Mouse (Mus musculus) hindbrain, embryonic 12.5 days (tissue): Measurements from ENCODE around the gene Dusp7. TPM values are rescaled to one million over a fixed set of nuclear protein-coding genes. Genes with fewer than 3 reads are reported as not detected.

Source experiments
- ATAC-seq: fragments of 200-750 bp; cut with Nextera tagmentation; 2 replicates; pipeline ENCODE4 v1.8.0; 2017; ENCODE audit warnings: moderate TSS enrichment; ENCODE audit not compliant: low FRiP score
- H3K27ac ChIP-seq: fragments of 300-500 bp; sonication (generic); 2 replicates; pipeline ENCODE4 v1.5.1; 2016; ENCODE audit warnings: mild to moderate bottlenecking
- H3K27me3 ChIP-seq: fragments of 300-500 bp; sonication (generic); 2 replicates; pipeline ENCODE4 v1.6.1; 2016; ENCODE audit warnings: mild to moderate bottlenecking
- H3K36me3 ChIP-seq: fragments of 300-500 bp; sonication (generic); 2 replicates; pipeline ENCODE4 v1.6.1; 2016; ENCODE audit warnings: mild to moderate bottlenecking
- H3K4me1 ChIP-seq: fragments of 300-500 bp; sonication (generic); 2 replicates; pipeline ENCODE4 v1.6.1; 2016
- H3K4me2 ChIP-seq: fragments of 300-500 bp; sonication (generic); replicated peaks from 2 replicates; pipeline ENCODE4 v1.6.1; 2016; ENCODE audit warnings: mild to moderate bottlenecking
- H3K4me3 ChIP-seq: fragments of 300-500 bp; sonication (generic); 2 replicates; pipeline ENCODE4 v1.5.1; 2016; ENCODE audit warnings: mild to moderate bottlenecking
- H3K9ac ChIP-seq: fragments of 300-500 bp; sonication (generic); 2 replicates; pipeline ENCODE4 v1.6.1; 2016; ENCODE audit warnings: mild to moderate bottlenecking, moderate library complexity
- H3K9me3 ChIP-seq: fragments of 300-500 bp; sonication (generic); replicated peaks from 2 replicates; pipeline ENCODE4 v1.6.1; 2016; ENCODE audit warnings: mild to moderate bottlenecking
- WGBS: fragments of 180-500 bp; shearing (Covaris S2); methylation state at CpG from one replicate; pipeline ENCODE4 v1.1.7; 2016; 5-methylcytosine and 5-hydroxymethylcytosine counted together
- polyA plus RNA-seq: library from polyadenylated mRNA; unstranded; fragments of >200 nt; fragmentation: Nextera tagmentation; extraction: Ambion mirVana; gene quantifications from 2 replicates; pipeline ENCODE4 v1.2.1, GENCODE M21; 2016

Gene Dusp7
- polyA plus RNA-seq, 1 experiment from 2014 or later: 26.9 TPM

DNA sequence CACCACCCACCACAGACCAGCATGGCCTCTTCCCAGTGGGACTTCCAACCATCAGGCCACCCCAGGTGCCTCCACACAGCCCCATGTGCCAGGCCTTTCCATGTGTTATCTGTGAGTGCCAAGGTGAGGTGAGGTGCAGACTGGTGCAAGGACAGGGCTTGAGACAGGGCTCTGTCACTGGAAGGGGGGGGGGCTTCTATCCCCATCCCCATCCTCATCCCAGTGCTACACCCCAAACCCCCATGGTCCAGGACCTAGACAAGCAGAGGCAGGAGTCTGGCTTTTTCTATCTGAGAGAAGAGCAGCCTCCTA is 12.5 kb upstream of the Dusp7 start:
- Histone ChIP-seq H3K9ac (no peak overlapping the region), H3K4me1 (peaks cover 25% of the 10 kb centered on the region), H3K27ac (peak overlapping the region; percentile 74), H3K27me3 (no peaks in the 10 kb centered on the region), H3K4me2 (no peak overlapping the region), H3K4me3 (no peak overlapping the region), H3K36me3 (no peaks in the 10 kb centered on the region), H3K9me3 (no peaks in the 10 kb centered on the region)
- ATAC-seq: no peak; the same call in 1 of the 2 replicates

DNA sequence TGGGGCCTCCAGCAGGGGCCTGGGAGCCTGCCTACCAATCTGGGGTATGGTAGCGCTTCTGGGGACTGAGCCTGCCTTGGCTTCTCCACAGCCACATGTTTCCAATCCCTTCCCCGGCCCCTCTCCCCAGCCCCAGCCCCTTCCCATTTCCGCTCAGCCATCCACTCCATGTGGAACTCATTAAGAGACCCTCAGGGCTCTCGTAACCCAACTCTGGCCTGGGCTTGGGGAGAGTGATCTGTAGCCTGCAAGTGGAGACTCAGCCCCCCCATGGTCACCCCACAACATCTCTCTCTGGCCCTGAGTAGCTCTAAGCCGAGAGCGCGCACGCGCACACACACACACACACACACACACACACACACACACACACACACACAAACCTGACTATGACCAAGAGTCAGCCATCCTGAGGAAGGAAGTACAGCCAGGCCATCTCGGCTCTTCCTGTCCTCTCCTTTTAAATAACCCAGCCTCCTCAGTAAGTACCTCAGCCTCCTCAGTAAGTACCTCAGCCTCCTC is 12.0 kb upstream of the Dusp7 start:
- Histone ChIP-seq H3K27ac (peak overlapping the region; percentile 74), H3K4me1 (peaks cover 23% of the 10 kb centered on the region)

DNA sequence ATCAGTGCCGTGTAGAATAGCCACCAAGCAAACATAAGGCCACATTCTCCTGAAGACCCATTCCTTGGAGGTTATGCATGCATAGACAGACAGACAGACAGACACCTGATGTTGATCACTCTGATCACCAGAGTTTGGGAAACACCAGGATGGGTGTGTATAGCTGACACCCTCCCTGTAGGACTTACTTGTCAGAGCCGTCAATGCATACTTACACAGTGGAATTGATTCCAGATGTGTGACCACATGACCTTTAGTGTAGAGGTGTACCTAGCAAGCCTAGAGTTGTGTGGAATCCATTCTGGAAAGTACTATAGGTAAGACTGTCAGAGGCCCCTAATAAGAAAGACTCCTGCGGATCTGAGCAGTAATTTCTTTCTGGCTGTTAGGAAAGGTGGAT is 11.3 kb upstream of the Dusp7 start:
- H3K4me1 ChIP-seq: peaks cover 21% of the 10 kb centered on the region
- H3K9ac ChIP-seq: no peak overlapping the region
- peak overlapping the region; percentile 62; the same call in 1 of the 2 replicates for H3K27ac ChIP-seq
- no peak for ATAC-seq
- 65% methylated on average over 3 of the region's 3 CpGs for WGBS
- no peak overlapping the region for H3K4me3 ChIP-seq
- H3K9me3 ChIP-seq: no peaks in the 10 kb centered on the region
- H3K27me3 ChIP-seq: no peaks in the 10 kb centered on the region
- no peaks in the 10 kb centered on the region for H3K36me3 ChIP-seq
- no peak overlapping the region for H3K4me2 ChIP-seq

More for the DNA sequence above, 12.0 kb upstream of the Dusp7 start:
- no peak; the same call in 1 of the 2 replicates for ATAC-seq
- no peak overlapping the region; the same call in 1 of the 2 replicates for H3K4me2 ChIP-seq
- H3K27me3 ChIP-seq: no peaks in the 10 kb centered on the region
- WGBS: 62% methylated on average over 6 of the region's 10 CpGs
- H3K4me3 ChIP-seq: no peak overlapping the region
- no peaks in the 10 kb centered on the region for H3K36me3 ChIP-seq
- H3K9ac ChIP-seq: no peak overlapping the region
- no peaks in the 10 kb centered on the region for H3K9me3 ChIP-seq

DNA sequence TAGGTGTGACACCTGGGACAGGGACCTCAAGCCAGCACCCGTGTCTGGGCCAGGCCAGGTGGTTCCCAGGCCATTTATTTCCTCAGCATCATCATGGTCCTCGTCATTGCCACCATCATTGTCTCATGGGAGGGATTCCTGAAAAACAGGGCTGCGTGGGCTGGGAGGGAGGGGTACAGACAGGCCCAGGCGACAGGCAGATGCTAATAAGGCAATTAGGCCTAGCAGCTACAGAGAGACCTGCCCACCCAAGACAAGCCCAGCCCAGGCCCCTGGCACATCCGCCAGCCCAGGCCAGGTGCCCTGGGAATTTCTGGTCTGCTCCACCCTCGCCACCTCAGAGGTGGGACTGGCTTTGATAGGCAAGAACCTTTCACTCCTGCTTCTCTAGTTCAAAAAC is 9.1 kb upstream of the Dusp7 start:
- ATAC-seq: no peak
- Histone ChIP-seq H3K4me1 (peaks cover 21% of the 10 kb centered on the region), H3K4me3 (no peak overlapping the region), H3K36me3 (no peaks in the 10 kb centered on the region), H3K4me2 (no peak overlapping the region), H3K9ac (no peak overlapping the region), H3K27ac (no peak overlapping the region), H3K27me3 (no peaks in the 10 kb centered on the region), H3K9me3 (no peaks in the 10 kb centered on the region)
- 66% methylated on average over 6 of the region's 6 CpGs for WGBS

DNA sequence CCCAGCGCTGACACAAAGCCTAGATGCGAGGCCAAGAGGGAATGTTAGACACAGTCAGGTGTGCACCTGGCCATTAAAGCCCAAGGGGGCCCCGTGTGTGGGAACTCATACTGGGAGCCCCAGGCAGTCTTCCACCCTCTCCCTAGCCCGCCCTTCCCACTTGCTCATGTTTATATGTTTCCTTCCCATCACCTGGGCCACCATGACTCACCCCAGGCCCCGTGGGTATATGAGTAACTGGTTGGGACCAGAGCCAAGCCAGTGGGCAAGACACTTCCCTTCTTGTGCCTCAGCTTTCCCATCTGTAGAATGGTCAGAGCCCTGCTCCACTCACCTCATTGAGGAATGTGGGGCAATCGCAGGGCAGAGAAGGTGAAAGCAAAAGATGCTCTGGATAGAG is 7.3 kb upstream of the Dusp7 start:
- Histone ChIP-seq H3K27me3 (no peaks in the 10 kb centered on the region; the same call in 1 of the 2 replicates), H3K9ac (no peak overlapping the region), H3K4me3 (no peak overlapping the region), H3K4me2 (no peak overlapping the region), H3K27ac (no peak overlapping the region), H3K4me1 (peaks cover 9% of the 10 kb centered on the region), H3K36me3 (no peaks in the 10 kb centered on the region), H3K9me3 (no peaks in the 10 kb centered on the region)
- WGBS: 92% methylated on average over 6 of the region's 6 CpGs
- ATAC-seq: no peak

DNA sequence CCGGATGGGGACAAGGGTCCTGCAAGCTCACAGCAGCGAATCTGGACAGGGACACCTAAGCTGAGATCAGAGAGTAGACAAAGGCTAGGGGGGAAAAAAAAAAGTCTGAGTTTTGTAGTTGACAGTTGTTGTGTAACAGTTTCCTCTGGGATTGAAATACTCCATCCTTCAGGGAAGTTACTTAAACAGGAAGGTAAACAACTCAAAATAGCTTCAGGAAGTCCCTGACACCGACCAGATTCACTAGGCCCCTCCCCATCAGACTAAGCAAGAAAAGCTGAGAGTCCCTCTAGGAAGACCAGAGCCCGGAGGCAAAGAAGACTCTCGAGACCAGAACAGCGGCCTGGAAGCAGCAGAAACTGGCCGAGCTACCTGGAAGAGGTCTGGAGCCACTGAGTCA is 3.1 kb upstream of the Dusp7 start:
- Histone ChIP-seq H3K4me2 (no peak overlapping the region), H3K27me3 (no peaks in the 10 kb centered on the region; the same call in 1 of the 2 replicates), H3K4me3 (no peak overlapping the region), H3K9ac (no peak overlapping the region), H3K9me3 (no peaks in the 10 kb centered on the region), H3K4me1 (peaks cover 24% of the 10 kb centered on the region), H3K36me3 (no peaks in the 10 kb centered on the region), H3K27ac (no peak overlapping the region)
- WGBS: 78% methylated on average over 7 of the region's 7 CpGs
- ATAC-seq: no peak

DNA sequence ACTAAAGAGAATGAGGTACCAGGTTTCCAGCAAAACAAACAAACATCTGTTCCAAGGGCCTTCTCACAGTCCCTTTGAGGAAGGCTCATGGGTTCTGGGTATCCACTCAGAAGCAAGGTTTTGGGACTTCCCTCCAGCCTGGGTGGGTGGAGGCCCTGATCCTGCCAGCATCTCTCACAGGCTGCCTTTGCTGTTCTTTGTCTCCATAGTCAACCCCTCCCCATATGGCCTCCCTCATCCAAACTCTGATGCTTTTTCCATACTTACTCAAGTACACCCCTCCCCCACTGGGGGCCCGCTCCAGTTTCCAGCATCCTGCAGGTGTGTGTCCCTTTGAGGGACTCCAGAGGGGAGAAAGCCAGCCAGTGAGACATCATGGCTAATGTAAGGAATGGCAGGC is 2.2 kb upstream of the Dusp7 start:
- Histone ChIP-seq H3K4me1 (peaks cover 32% of the 10 kb centered on the region), H3K4me3 (no peak overlapping the region), H3K27me3 (no peaks in the 10 kb centered on the region; the same call in 1 of the 2 replicates), H3K27ac (no peak overlapping the region), H3K36me3 (peaks cover 4% of the 10 kb centered on the region; the same call in 1 of the 2 replicates), H3K4me2 (no peak overlapping the region), H3K9me3 (no peaks in the 10 kb centered on the region), H3K9ac (no peak overlapping the region)
- 43% methylated on average over 1 of the region's 1 CpGs for WGBS
- ATAC-seq: no peak

DNA sequence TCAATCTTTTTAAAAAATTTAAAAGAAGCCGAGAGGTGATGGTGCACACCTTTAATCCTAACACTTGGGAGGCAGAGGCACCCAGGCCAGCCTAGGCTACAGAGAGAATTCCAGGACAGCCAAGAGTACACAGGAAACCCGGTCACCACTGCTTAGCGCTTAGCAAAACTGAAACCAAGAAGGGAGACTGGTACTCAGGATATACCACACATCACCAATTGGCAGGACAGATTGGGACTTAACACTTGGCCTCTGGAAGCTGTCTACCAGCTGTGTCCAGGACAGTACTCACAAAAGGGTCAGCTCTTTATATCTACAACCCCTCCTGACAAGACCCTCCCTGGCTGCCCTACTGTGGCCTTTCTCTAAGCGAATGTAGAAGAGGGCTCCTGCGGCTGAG is 1.4 kb upstream of the Dusp7 start:
- H3K4me2 ChIP-seq: peak overlapping the region; percentile 93
- H3K4me1 ChIP-seq: peaks cover 40% of the 10 kb centered on the region
- no peaks in the 10 kb centered on the region for H3K9me3 ChIP-seq
- peak overlapping the region; percentile 72; the same call in 1 of the 2 replicates for H3K27ac ChIP-seq
- peak overlapping the region; percentile 58 for H3K9ac ChIP-seq
- H3K36me3 ChIP-seq: peaks cover 4% of the 10 kb centered on the region; the same call in 1 of the 2 replicates
- H3K4me3 ChIP-seq: peak overlapping the region; percentile 68
- no peaks in the 10 kb centered on the region; the same call in 1 of the 2 replicates for H3K27me3 ChIP-seq
- ATAC-seq: 0 out of 2 replicates have a peak, but pooled peaks have one; percentile 4
- 22% methylated on average over 5 of the region's 5 CpGs for WGBS

DNA sequence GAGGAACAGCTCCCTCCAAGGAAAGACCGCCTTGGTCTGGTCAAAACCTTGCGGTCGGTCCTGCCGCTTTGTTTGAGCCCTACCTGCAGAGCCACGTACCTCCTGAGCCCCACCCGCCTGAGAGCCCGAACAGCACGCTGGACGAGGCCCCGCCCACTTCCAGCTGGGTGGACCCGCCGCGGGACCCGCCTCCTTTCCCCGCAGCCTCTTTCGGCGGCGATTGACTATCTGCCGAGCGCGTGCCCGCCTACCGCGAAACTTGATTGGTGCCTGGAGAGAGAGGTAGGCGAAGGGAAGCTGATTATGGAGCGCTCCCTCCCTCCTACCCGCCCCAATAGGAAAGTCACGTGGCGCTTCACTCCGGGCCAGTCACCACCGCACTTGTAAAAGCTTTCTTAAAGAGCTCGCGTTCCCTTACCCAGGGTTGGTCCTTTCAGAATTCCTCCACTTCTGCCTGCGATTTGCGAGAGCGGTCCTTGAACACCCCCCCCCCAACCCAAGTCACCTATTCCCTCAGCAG is 780 bp upstream of the Dusp7 start:
- Histone ChIP-seq H3K9me3 (no peaks in the 10 kb centered on the region), H3K4me2 (peak overlapping the region; percentile 93), H3K4me3 (peak overlapping the region; percentile 68), H3K36me3 (peaks cover 7% of the 10 kb centered on the region; the same call in 1 of the 2 replicates), H3K27ac (peak overlapping the region; percentile 98), H3K9ac (peak overlapping the region; percentile 87), H3K27me3 (no peaks in the 10 kb centered on the region; the same call in 1 of the 2 replicates), H3K4me1 (peaks cover 46% of the 10 kb centered on the region)
- 1% methylated on average over 36 of the region's 36 CpGs for WGBS
- peak; percentile 92 for ATAC-seq

DNA sequence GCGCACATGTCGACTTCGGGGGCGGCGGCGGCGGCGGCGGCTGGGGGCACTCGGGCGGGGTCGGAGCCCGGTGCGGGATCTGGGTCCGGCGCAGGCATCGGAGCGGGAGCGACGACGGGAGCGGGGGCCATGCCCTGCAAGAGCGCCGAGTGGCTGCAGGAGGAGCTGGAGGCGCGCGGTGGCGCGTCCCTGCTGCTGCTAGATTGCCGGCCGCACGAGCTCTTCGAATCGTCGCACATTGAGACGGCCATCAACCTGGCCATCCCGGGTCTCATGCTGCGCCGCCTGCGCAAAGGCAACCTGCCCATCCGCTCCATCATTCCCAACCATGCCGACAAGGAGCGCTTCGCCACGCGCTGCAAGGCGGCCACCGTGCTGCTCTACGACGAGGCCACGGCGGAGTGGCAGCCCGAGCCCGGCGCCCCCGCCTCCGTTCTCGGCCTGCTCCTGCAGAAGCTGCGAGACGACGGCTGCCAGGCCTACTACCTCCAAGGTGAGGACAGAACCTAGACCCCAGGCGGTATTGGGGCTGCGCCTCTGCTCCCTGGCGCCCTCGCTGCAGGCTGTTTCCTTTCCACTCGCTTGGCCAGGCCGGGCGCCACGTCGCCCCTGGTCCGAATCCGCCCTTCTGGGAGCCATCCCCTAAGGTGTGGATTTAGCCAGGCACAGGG is 534 bp downstream of the Dusp7 start:
- under 1% methylated on average over 61 of the region's 72 CpGs for WGBS
- peak overlapping the region; percentile 93 for H3K4me2 ChIP-seq
- peak; percentile 14 for ATAC-seq
- peaks cover 15% of the 10 kb centered on the region for H3K36me3 ChIP-seq
- H3K9me3 ChIP-seq: no peaks in the 10 kb centered on the region
- H3K27me3 ChIP-seq: no peaks in the 10 kb centered on the region; the same call in 1 of the 2 replicates
- H3K9ac ChIP-seq: peak overlapping the region; percentile 87
- peaks cover 51% of the 10 kb centered on the region for H3K4me1 ChIP-seq
- H3K27ac ChIP-seq: peak overlapping the region; percentile 98
- H3K4me3 ChIP-seq: peak overlapping the region; percentile 68

DNA sequence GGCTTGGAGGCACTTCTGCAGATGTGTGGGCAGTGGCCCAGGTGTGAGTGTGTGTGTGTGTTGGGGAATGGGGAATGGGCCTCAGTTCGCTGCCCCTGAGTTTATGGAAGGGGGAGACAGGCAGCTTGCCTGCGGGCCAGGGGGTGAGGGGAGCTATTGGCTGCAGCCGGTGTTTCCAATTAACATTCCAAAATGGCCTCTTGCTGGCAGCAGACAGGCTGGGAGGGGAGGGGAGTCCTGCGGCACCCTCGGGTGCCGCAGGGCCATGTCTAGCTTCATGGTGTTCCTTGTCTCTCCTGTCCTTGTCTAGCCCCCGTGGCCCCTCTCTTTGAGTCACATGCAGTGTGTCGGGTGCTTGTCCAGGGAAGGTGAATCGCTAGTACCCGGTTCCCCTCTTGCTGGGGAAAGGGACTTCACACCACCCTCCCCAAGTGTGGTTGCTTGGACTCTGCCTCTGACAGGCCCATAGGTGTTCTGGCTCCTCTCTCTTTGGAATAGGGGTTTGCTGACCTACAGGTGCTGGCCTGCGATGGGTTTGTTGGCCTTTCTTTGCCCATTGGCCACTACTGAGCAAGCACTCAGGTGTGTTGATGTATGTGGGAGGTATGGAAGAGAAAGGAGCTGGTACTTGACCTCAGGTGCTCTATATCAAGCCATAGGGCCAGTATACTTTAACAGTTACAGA is 1.5 kb downstream of the Dusp7 start:
- peak overlapping the region; percentile 98 for H3K27ac ChIP-seq
- H3K9me3 ChIP-seq: no peaks in the 10 kb centered on the region
- H3K4me2 ChIP-seq: peak overlapping the region; percentile 93
- 8% methylated on average over 11 of the region's 11 CpGs for WGBS
- H3K36me3 ChIP-seq: peaks cover 21% of the 10 kb centered on the region
- peak overlapping the region; percentile 87 for H3K9ac ChIP-seq
- ATAC-seq: no peak
- H3K27me3 ChIP-seq: no peaks in the 10 kb centered on the region; the same call in 1 of the 2 replicates
- H3K4me3 ChIP-seq: peak overlapping the region; percentile 68
- H3K4me1 ChIP-seq: peaks cover 51% of the 10 kb centered on the region
